Mouse (Mus musculus): Measurements from ENCODE around the gene Prdm9. TPM values are rescaled to one million over a fixed set of nuclear protein-coding genes. Genes with fewer than 3 reads are reported as not detected.
A peak's percentile ranks its signal among the peaks of the same experiment; 100 is the strongest.

Gene Prdm9
- polyA plus RNA-seq, 1 experiment from 2014 or later = 1.6 TPM

GRCm38 (mm10) chr17:15526986-15527810 lies 37.0 kb downstream of the Prdm9 start, which contains the start of gene Pdcd2:
Pdcd2 (minus strand) TSS chr17:15527301.
- H3K4me1 ChIP-seq (replicated peaks; ENCODE audit: control insufficient read depth, insufficient read depth) = no peaks in the 10 kb centered on the region; the same call in 1 of the 2 replicates
- TF ChIP-seq EP300 (optimal IDR thresholded peaks at IDR 0.05) (peak; percentile 58), CTCF (IDR thresholded peaks at IDR 0.05; ENCODE audit: low read depth) (peak; percentile 62)
- H3K27me3 ChIP-seq (ENCODE audit: control insufficient read depth, insufficient read depth, low read length) = no peaks in the 10 kb centered on the region
- under 1% methylated on average over 50 of the region's 55 CpGs for WGBS
- no peaks in the 10 kb centered on the region for H3K9me3 ChIP-seq (ENCODE audit: control insufficient read depth, low read length)
- ATAC-seq (ENCODE audit: low FRiP score, low TSS enrichment) (peak; percentile 100), DNase-seq (ENCODE audit: low spot score) (peak; percentile 99)
- peak within 1 kb of the TSS; percentile 81 for H3K4me3 ChIP-seq (ENCODE audit: low read depth, low read length)
- peak within 1 kb of the TSS; percentile 93 for H3K4me2 ChIP-seq (replicated peaks; ENCODE audit: low read depth)
- H3K36me3 ChIP-seq (ENCODE audit: control insufficient read depth, insufficient read depth, low read length) = 0 out of 2 replicates have a peak, but pooled peaks cover 3% of the 10 kb centered on the region
- peak within 1 kb of the TSS; percentile 54 for H3K27ac ChIP-seq (replicated peaks)
- H3K9ac ChIP-seq (ENCODE audit: low read length) = peak within 1 kb of the TSS; percentile 82

GRCm38 (mm10) chr17:15526304-15526703 lies 37.9 kb downstream of the Prdm9 start:
- Histone ChIP-seq H3K4me3 (ENCODE audit: low read depth, low read length) (peak overlapping the region; percentile 81), H3K9ac (ENCODE audit: low read length) (peak overlapping the region; percentile 82), H3K27me3 (ENCODE audit: control insufficient read depth, insufficient read depth, low read length) (no peaks in the 10 kb centered on the region), H3K36me3 (ENCODE audit: control insufficient read depth, insufficient read depth, low read length) (peaks cover 10% of the 10 kb centered on the region; the same call in 1 of the 2 replicates), H3K9me3 (ENCODE audit: control insufficient read depth, low read length) (no peaks in the 10 kb centered on the region), H3K4me2 (replicated peaks; ENCODE audit: low read depth) (peak overlapping the region; percentile 93), H3K27ac (replicated peaks) (no peak overlapping the region; the same call in 1 of the 2 replicates), H3K4me1 (replicated peaks; ENCODE audit: control insufficient read depth, insufficient read depth) (no peaks in the 10 kb centered on the region; the same call in 1 of the 2 replicates)
- TF ChIP-seq CTCF (IDR thresholded peaks at IDR 0.05; ENCODE audit: low read depth) (no peak), EP300 (optimal IDR thresholded peaks at IDR 0.05) (no peak)
- DNase-seq (ENCODE audit: low spot score) = no peak
- WGBS = 11% methylated on average over 10 of the region's 10 CpGs
- ATAC-seq (ENCODE audit: low FRiP score, low TSS enrichment) = no peak

GRCm38 (mm10) chr17:15518766-15519165 lies 45.4 kb downstream of the Prdm9 start:
- Histone ChIP-seq H3K9ac (ENCODE audit: low read length) (no peak overlapping the region), H3K27me3 (ENCODE audit: control insufficient read depth, insufficient read depth, low read length) (no peaks in the 10 kb centered on the region), H3K27ac (replicated peaks) (no peak overlapping the region), H3K36me3 (ENCODE audit: control insufficient read depth, insufficient read depth, low read length) (peaks cover 29% of the 10 kb centered on the region; the same call in 1 of the 2 replicates), H3K9me3 (ENCODE audit: control insufficient read depth, low read length) (no peaks in the 10 kb centered on the region), H3K4me1 (replicated peaks; ENCODE audit: control insufficient read depth, insufficient read depth) (no peaks in the 10 kb centered on the region), H3K4me3 (ENCODE audit: low read depth, low read length) (no peak overlapping the region), H3K4me2 (replicated peaks; ENCODE audit: low read depth) (no peak overlapping the region)
- TF ChIP-seq EP300 (optimal IDR thresholded peaks at IDR 0.05) = no peak
- no peak for TF ChIP-seq CTCF (IDR thresholded peaks at IDR 0.05; ENCODE audit: low read depth)
- WGBS = 94% methylated on average over 1 of the region's 1 CpGs
- no peak for ATAC-seq (ENCODE audit: low FRiP score, low TSS enrichment)
- DNase-seq (ENCODE audit: low spot score) = no peak

- ATAC-seq (ENCODE audit: low FRiP score, low TSS enrichment) = no peak
- TF ChIP-seq CTCF (IDR thresholded peaks at IDR 0.05; ENCODE audit: low read depth) (no peak; the same call in 1 of the 2 replicates), EP300 (optimal IDR thresholded peaks at IDR 0.05) (no peak)
- WGBS = 89% methylated on average over 5 of the region's 5 CpGs
Observed at GRCm38 (mm10) chr17:15518186-15518585, 46.0 kb downstream of the Prdm9 start.

GRCm38 (mm10) chr17:15517776-15518175 lies 46.4 kb downstream of the Prdm9 start:
- Histone ChIP-seq H3K9ac (ENCODE audit: low read length) (no peak overlapping the region), H3K9me3 (ENCODE audit: control insufficient read depth, low read length) (no peaks in the 10 kb centered on the region), H3K4me2 (replicated peaks; ENCODE audit: low read depth) (no peak overlapping the region), H3K36me3 (ENCODE audit: control insufficient read depth, insufficient read depth, low read length) (peaks cover 29% of the 10 kb centered on the region; the same call in 1 of the 2 replicates), H3K27me3 (ENCODE audit: control insufficient read depth, insufficient read depth, low read length) (no peaks in the 10 kb centered on the region), H3K4me3 (ENCODE audit: low read depth, low read length) (no peak overlapping the region), H3K4me1 (replicated peaks; ENCODE audit: control insufficient read depth, insufficient read depth) (no peaks in the 10 kb centered on the region), H3K27ac (replicated peaks) (no peak overlapping the region)
- no peak for ATAC-seq (ENCODE audit: low FRiP score, low TSS enrichment)
- WGBS = 73% methylated on average over 5 of the region's 5 CpGs
- TF ChIP-seq EP300 (optimal IDR thresholded peaks at IDR 0.05) (no peak), CTCF (IDR thresholded peaks at IDR 0.05; ENCODE audit: low read depth) (peak; percentile 19; the same call in 1 of the 2 replicates)
- no peak for DNase-seq (ENCODE audit: low spot score)

More at GRCm38 (mm10) chr17:15518186-15518585, 46.0 kb downstream of the Prdm9 start:
- no peak for DNase-seq (ENCODE audit: low spot score)
- peaks cover 29% of the 10 kb centered on the region; the same call in 1 of the 2 replicates for H3K36me3 ChIP-seq (ENCODE audit: control insufficient read depth, insufficient read depth, low read length)
- H3K4me2 ChIP-seq (replicated peaks; ENCODE audit: low read depth) = no peak overlapping the region
- H3K27me3 ChIP-seq (ENCODE audit: control insufficient read depth, insufficient read depth, low read length) = no peaks in the 10 kb centered on the region
- H3K4me3 ChIP-seq (ENCODE audit: low read depth, low read length) = no peak overlapping the region
- H3K4me1 ChIP-seq (replicated peaks; ENCODE audit: control insufficient read depth, insufficient read depth) = no peaks in the 10 kb centered on the region
- H3K27ac ChIP-seq (replicated peaks) = no peak overlapping the region
- H3K9ac ChIP-seq (ENCODE audit: low read length) = no peak overlapping the region
- H3K9me3 ChIP-seq (ENCODE audit: control insufficient read depth, low read length) = no peaks in the 10 kb centered on the region

- TF ChIP-seq CTCF (IDR thresholded peaks at IDR 0.05; ENCODE audit: low read depth) = no peak
- TF ChIP-seq EP300 (optimal IDR thresholded peaks at IDR 0.05) = no peak
- Histone ChIP-seq H3K9me3 (ENCODE audit: control insufficient read depth, low read length) (no peaks in the 10 kb centered on the region), H3K9ac (ENCODE audit: low read length) (no peak overlapping the region), H3K27me3 (ENCODE audit: control insufficient read depth, insufficient read depth, low read length) (no peaks in the 10 kb centered on the region), H3K27ac (replicated peaks) (no peak overlapping the region), H3K4me2 (replicated peaks; ENCODE audit: low read depth) (no peak overlapping the region), H3K4me3 (ENCODE audit: low read depth, low read length) (no peak overlapping the region), H3K36me3 (ENCODE audit: control insufficient read depth, insufficient read depth, low read length) (peaks cover 25% of the 10 kb centered on the region), H3K4me1 (replicated peaks; ENCODE audit: control insufficient read depth, insufficient read depth) (no peaks in the 10 kb centered on the region)
- 80% methylated on average over 2 of the region's 2 CpGs for WGBS
- no peak for DNase-seq (ENCODE audit: low spot score)
- no peak for ATAC-seq (ENCODE audit: low FRiP score, low TSS enrichment)
Observed at GRCm38 (mm10) chr17:15510694-15511093, 53.5 kb downstream of the Prdm9 start.
